Mouse (Mus musculus): Measurements from ENCODE around the gene Mei4.

Gene Mei4

DNA sequence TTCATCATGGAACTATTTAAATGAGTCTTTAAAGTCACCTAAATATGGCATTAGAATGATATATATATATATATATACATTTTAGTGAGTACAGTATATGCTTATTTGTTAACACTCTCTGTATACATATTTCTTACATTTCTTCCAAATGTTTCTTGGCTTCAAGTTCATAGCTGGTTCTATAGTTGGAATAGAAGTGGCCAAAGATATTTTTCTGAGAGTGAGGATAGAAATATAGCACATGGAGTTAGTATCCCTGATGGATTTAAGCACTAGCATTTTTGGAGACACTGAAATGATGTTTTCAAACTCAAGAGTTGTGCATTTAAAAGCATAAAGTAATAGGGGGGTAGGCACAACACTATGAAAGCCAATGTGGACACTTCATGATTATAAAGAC, 272.6 kb downstream of the Mei4 start:
- DNase-seq (ENCODE audit: low spot score in 2 of 2) = no peak

DNA sequence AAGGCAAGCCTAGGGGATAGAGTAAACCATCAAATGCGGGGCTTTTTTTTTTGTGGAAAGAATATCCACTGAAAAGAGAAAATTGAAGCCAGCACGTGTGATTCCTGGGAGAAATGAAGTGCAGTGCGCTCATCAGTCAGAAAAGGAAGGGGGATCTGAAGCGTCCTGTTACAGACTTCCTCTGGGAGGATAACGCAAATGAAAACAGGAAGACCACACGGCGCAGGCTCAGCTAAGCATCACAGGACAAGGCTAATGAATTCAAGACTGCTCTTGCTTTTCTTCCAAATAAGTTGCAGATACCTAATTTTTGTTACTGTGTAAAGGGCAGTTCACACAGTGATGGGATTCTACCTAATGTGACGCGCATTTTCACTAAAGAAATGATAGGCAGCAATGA, 296.7 kb downstream of the Mei4 start:
- DNase-seq (ENCODE audit: low spot score in 2 of 2) = no peak

DNA sequence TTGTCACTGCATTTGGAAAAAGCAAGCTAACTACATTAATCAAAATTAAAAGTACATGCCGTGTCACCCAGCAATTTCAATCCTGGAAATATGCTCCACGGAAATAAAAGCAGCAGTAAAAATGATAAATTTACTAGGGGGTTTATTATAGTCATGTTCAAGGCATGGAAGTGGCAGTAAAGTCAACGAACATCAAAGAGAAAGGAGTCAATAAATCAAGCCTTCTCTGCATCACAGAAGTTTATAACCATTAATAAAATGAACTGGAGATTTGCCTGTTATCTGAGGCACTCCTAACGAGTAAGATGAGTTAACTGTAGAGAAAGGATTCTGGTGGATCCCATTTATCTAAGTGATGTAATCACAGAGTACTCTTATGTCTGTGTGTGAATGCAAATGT, 298.9 kb downstream of the Mei4 start:
- DNase-seq (ENCODE audit: low spot score in 2 of 2) = no peak

DNA sequence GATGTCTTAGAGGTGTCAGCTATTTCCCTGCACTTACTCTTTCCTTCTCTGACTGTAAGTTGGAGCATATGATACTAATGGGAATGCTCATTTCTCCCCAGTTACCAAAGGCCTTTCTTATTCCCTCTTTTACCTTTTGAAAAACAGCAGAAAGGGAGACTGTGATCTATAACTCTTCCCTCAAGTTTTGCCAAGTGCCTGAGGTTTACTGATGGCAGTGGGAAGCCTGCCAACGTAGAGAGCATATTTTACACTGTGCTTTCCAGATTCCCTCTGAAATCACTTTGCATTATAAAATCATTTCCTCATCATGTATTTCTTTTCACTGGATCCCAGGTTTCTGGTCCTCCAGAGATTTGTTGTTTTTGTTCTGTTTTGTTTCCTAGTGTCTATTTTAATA, 354.5 kb downstream of the Mei4 start:
- DNase-seq (ENCODE audit: low spot score in 2 of 2) = no peak

DNA sequence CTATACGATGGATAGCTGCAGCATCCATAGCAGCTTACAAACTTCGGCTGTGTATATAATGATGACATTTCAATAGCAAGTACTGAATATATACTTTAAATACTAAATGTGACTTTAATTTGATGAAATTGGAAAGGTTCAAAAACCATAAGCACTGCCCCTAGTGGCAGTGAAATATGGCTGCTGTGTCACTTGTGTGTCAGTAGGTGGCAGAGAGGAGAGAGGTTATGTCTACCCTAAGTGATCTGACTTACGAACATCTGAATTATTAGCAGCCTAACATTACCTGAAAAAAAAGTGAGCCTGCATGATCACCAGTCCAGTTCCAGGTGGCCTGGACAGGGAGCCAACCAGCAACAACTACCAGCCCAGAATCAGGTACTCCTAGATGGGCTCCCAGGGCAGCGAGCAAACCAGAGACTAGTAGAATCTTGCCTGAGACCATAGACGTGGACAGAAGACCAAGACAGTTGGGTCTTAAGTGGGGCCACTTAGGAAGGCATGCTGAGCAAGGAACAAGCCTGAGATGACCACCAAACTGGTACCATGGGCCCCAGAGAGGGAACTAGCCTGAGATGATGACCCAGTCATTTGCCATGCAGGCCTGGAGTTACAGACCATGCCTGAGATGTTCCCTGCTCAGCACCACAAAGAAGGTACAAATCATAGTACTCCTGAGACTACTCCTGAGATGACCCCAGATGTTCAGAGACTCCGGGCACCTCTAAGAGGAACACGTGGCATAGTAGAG, 384.4 kb downstream of the Mei4 start:
- DNase-seq (ENCODE audit: low spot score in 2 of 2) = no peak

All from cerebellum, postnatal 4 days (tissue).